Mouse (Mus musculus) layer of hippocampus, postnatal 36 days (tissue): ENCODE data around the gene Cdc42bpg. TPM values are rescaled to one million over a fixed set of nuclear protein-coding genes. Genes with fewer than 3 reads are reported as not detected.

Experiments
- DNase-seq, 2 experiments: peaks; one replicate each; pipeline ENCODE4 v3.0.0; 2022
- microRNA-seq, 2 experiments: library from miRNA; unstranded; fragments of <30 nt; microRNA quantifications; one replicate each; pipeline ENCODE4 v1.2.0; 2021
- total RNA-seq, 2 experiments: library from RNA; stranded (reverse); gene quantifications; 2 replicates each; pipeline ENCODE4 v1.2.3; 2021

Gene Cdc42bpg
- total RNA-seq, 2 experiments from 2014 or later: 4.3 to 6.9 TPM

- no peak for DNase-seq
Observed at GRCm38 (mm10) chr19:6352107-6352505, 45.9 kb downstream of the Cdc42bpg start.

- no peak for DNase-seq
Observed at GRCm38 (mm10) chr19:6354030-6354429, 47.8 kb downstream of the Cdc42bpg start.

GRCm38 (mm10) chr19:6361291-6361690 is 55.0 kb downstream of the Cdc42bpg start:
- no peak for DNase-seq

- no peak for DNase-seq
Observed at GRCm38 (mm10) chr19:6363091-6363410, 56.8 kb downstream of the Cdc42bpg start.

- DNase-seq: peak; percentile 100
Observed at GRCm38 (mm10) chr19:6363411-6364240, 57.4 kb downstream of the Cdc42bpg start, which contains the start of gene Sf1. TSS of gene Sf1 (plus strand) at chr19:6363690.

GRCm38 (mm10) chr19:6364317-6364725 is 58.1 kb downstream of the Cdc42bpg start:
- peak; percentile 90 to 92 for DNase-seq

- no peak for DNase-seq
Observed at GRCm38 (mm10) chr19:6364842-6365241, 58.6 kb downstream of the Cdc42bpg start.

GRCm38 (mm10) chr19:6370175-6370574 is 63.9 kb downstream of the Cdc42bpg start:
- no peak for DNase-seq

- DNase-seq: no peak
Observed at GRCm38 (mm10) chr19:6372433-6372832, 66.2 kb downstream of the Cdc42bpg start.

- peak; percentile 47 to 64 for DNase-seq
Observed at GRCm38 (mm10) chr19:6373539-6374400, 67.5 kb downstream of the Cdc42bpg start.

GRCm38 (mm10) chr19:6374571-6374970 is 68.3 kb downstream of the Cdc42bpg start:
- DNase-seq: no peak

Small RNAs within 50 kb of the gene (microRNA-seq; reads per million reads assigned to microRNA genes)
- gene Mir192: 13.1 to 66.0 reads per million in 2 experiments
- 18.2 to 34.9 reads per million in 2 experiments for gene Mir194-2
- gene Mir6989: 2.3 to 3.9 reads per million in 2 experiments

Other genes with a start within 250 kb of the Cdc42bpg start
- 10 to 100 TPM; 46.8 to 47.9 TPM for gene Mrpl49, start 248.7 kb upstream of the Cdc42bpg start, total RNA-seq
- gene Fau, start 248.6 kb upstream of the Cdc42bpg start, total RNA-seq: 100 to 1,000 TPM; 676 to 701 TPM
- gene Znhit2, start 245.3 kb upstream of the Cdc42bpg start, total RNA-seq: 10 to 100 TPM; 33.1 to 35.2 TPM
- 10 to 100 TPM; 26.4 to 34.2 TPM for gene Tm7sf2, start 238.1 kb upstream of the Cdc42bpg start, total RNA-seq
- 10 to 100 TPM; 85.3 to 88.8 TPM for gene Vps51, start 229.2 kb upstream of the Cdc42bpg start, total RNA-seq
- gene Tmem262, start 226.4 kb upstream of the Cdc42bpg start, total RNA-seq: not detected
- 1 to 10 TPM; 1.5 to 1.6 TPM for gene Gm28374, start 224.2 kb upstream of the Cdc42bpg start, total RNA-seq
- 10 to 100 TPM; 39.6 to 40.3 TPM for gene Zfpl1, start 221.5 kb upstream of the Cdc42bpg start, total RNA-seq
- under 1 TPM; 0.17 to 0.43 TPM for gene Cdca5, start 221.5 kb upstream of the Cdc42bpg start, total RNA-seq
- not detected for gene AC131692.1, start 212.0 kb upstream of the Cdc42bpg start, total RNA-seq
- gene Naaladl1, start 200.7 kb upstream of the Cdc42bpg start, total RNA-seq: under 1 TPM in 1 of 2 experiments, not detected in 1; 0.12 TPM
- 10 to 100 TPM; 14.7 to 14.9 TPM for gene Sac3d1, start 187.8 kb upstream of the Cdc42bpg start, total RNA-seq
- 10 to 100 TPM; 40.2 to 42.5 TPM for gene Snx15, start 178.2 kb upstream of the Cdc42bpg start, total RNA-seq
- gene Batf2, start 165.5 kb upstream of the Cdc42bpg start, total RNA-seq: under 1 TPM; 0.28 to 0.60 TPM
- gene Arl2, start 164.9 kb upstream of the Cdc42bpg start, total RNA-seq: 10 to 100 TPM; 69.1 to 73.2 TPM
- gene Majin, start 122.1 kb upstream of the Cdc42bpg start, total RNA-seq: not detected
- gene Gpha2, start 80.1 kb upstream of the Cdc42bpg start, total RNA-seq: not detected
- 100 to 1,000 TPM; 135 to 137 TPM for gene Ppp2r5b, start 70.6 kb upstream of the Cdc42bpg start, total RNA-seq
- gene Atg2a, start 64.8 kb upstream of the Cdc42bpg start, total RNA-seq: 10 to 100 TPM; 31.3 to 34.0 TPM
- 10 to 100 TPM; 72.8 to 82.2 TPM for gene Ehd1, start 29.7 kb upstream of the Cdc42bpg start, total RNA-seq
- gene Men1, start 28.5 kb downstream of the Cdc42bpg start, total RNA-seq: 10 to 100 TPM; 63.3 to 69.8 TPM
- gene Map4k2, start 34.7 kb downstream of the Cdc42bpg start, total RNA-seq: 10 to 100 TPM; 74.9 to 87.7 TPM
- 100 to 1,000 TPM; 188 to 222 TPM for gene Sf1, start 57.2 kb downstream of the Cdc42bpg start, total RNA-seq
- gene Pygm, start 77.9 kb downstream of the Cdc42bpg start, total RNA-seq: 10 to 100 TPM; 18.3 to 22.1 TPM
- gene Rasgrp2, start 92.9 kb downstream of the Cdc42bpg start, total RNA-seq: 10 to 100 TPM; 23.8 to 34.5 TPM
- gene Nrxn2, start 112.3 kb downstream of the Cdc42bpg start, total RNA-seq: 100 to 1,000 TPM; 399 to 414 TPM
- under 1 TPM; 0.40 to 0.71 TPM for gene Slc22a12, start 236.6 kb downstream of the Cdc42bpg start, total RNA-seq